Mouse (Mus musculus) cerebellum, adult 11-12 months (tissue): ENCODE results near the gene Trim80.

Experiments
- DNase-seq: peaks from one replicate; pipeline ENCODE4 v3.0.0; 2022

Trim80 gene

GRCm38 (mm10) chr11:115439906-115440595, at the start of gene Trim80:
Trim80 (plus strand) TSS chr11:115440545.
- DNase-seq, result no peak

GRCm38 (mm10) chr11:115391358-115391757, 49.0 kb upstream of the Trim80 start:
- no peak for DNase-seq

GRCm38 (mm10) chr11:115393721-115394325, 46.5 kb upstream of the Trim80 start:
- DNase-seq, result peak; percentile 89

- no peak for DNase-seq
Measured at GRCm38 (mm10) chr11:115398085-115398484, 42.3 kb upstream of the Trim80 start.

- no peak for DNase-seq
Measured at GRCm38 (mm10) chr11:115400126-115400525, 40.2 kb upstream of the Trim80 start.

- peak; percentile 86 for DNase-seq
Measured at GRCm38 (mm10) chr11:115400630-115401391, 39.5 kb upstream of the Trim80 start.

GRCm38 (mm10) chr11:115403338-115404124, 36.8 kb upstream of the Trim80 start, which contains the start of gene Mrpl58:
Mrpl58 (plus strand) TSS chr11:115403752.
- peak; percentile 87 for DNase-seq

GRCm38 (mm10) chr11:115405723-115406122, 34.6 kb upstream of the Trim80 start:
- no peak for DNase-seq

GRCm38 (mm10) chr11:115406858-115407401, 33.4 kb upstream of the Trim80 start:
- DNase-seq, result no peak

- no peak for DNase-seq
Measured at GRCm38 (mm10) chr11:115408266-115408920, 32.0 kb upstream of the Trim80 start.

GRCm38 (mm10) chr11:115409556-115409955, 30.8 kb upstream of the Trim80 start:
- DNase-seq, result no peak

GRCm38 (mm10) chr11:115419531-115420237, 20.7 kb upstream of the Trim80 start, which contains the start of the genes Atp5h and Kctd2:
Atp5h (minus strand) TSS chr11:115419962.
Kctd2 (plus strand) TSS chr11:115420128.
- peak; percentile 96 for DNase-seq

- DNase-seq, result peak; percentile 82
Measured at GRCm38 (mm10) chr11:115420336-115421190, 19.8 kb upstream of the Trim80 start.

- no peak for DNase-seq
Measured at GRCm38 (mm10) chr11:115421328-115421727, 19.0 kb upstream of the Trim80 start.

- DNase-seq, result no peak
Measured at GRCm38 (mm10) chr11:115421972-115422371, 18.4 kb upstream of the Trim80 start.

- no peak for DNase-seq
Measured at GRCm38 (mm10) chr11:115423091-115423490, 17.3 kb upstream of the Trim80 start.

GRCm38 (mm10) chr11:115424666-115425065, 15.7 kb upstream of the Trim80 start:
- DNase-seq, result no peak

- DNase-seq, result peak; percentile 9
Measured at GRCm38 (mm10) chr11:115425671-115426070, 14.7 kb upstream of the Trim80 start.

GRCm38 (mm10) chr11:115427482-115428331, 12.6 kb upstream of the Trim80 start:
- peak; percentile 79 for DNase-seq
